Mouse (Mus musculus): ENCODE measurements at regions not wholly inside any gene's neighbourhood (a gene's known extent, or its start where the extent isn't known, plus 50 kb on each side); places are given as distances from the start of the nearest gene placed in this dataset.

- DNase-seq: no peak
Observed at GRCm38 (mm10) chr9:101439856-101440255, 188.3 kb upstream of the Ppp2r3a start.

GRCm38 (mm10) chr9:101438564-101439180, 187.1 kb upstream of the Ppp2r3a start:
- no peak for DNase-seq

- no peak for DNase-seq
Observed at GRCm38 (mm10) chr9:101424974-101425670, 173.5 kb upstream of the Ppp2r3a start.

GRCm38 (mm10) chr9:101423041-101423440, 171.4 kb upstream of the Ppp2r3a start:
- DNase-seq: no peak

GRCm38 (mm10) chr9:101422006-101422405, 170.4 kb upstream of the Ppp2r3a start:
- no peak for DNase-seq

GRCm38 (mm10) chr9:101421136-101421535, 169.5 kb upstream of the Ppp2r3a start:
- DNase-seq: no peak

- DNase-seq: no peak
Observed at GRCm38 (mm10) chr9:101420181-101420580, 168.6 kb upstream of the Ppp2r3a start.

GRCm38 (mm10) chr9:101417660-101418059, 166.1 kb upstream of the Ppp2r3a start:
- DNase-seq: no peak

- DNase-seq: no peak
Observed at GRCm38 (mm10) chr9:101416321-101416720, 164.7 kb upstream of the Ppp2r3a start.

GRCm38 (mm10) chr9:101413071-101413633, 161.6 kb upstream of the Ppp2r3a start:
- DNase-seq: no peak

- no peak for DNase-seq
Observed at GRCm38 (mm10) chr9:101411951-101412350, 160.4 kb upstream of the Ppp2r3a start.

GRCm38 (mm10) chr9:101411532-101411880, 159.9 kb upstream of the Ppp2r3a start:
- no peak for DNase-seq

- DNase-seq: no peak
Observed at GRCm38 (mm10) chr9:101410783-101411531, 159.4 kb upstream of the Ppp2r3a start.

GRCm38 (mm10) chr9:101410348-101410747, 158.8 kb upstream of the Ppp2r3a start:
- DNase-seq: no peak

GRCm38 (mm10) chr9:101408116-101408515, 156.5 kb upstream of the Ppp2r3a start:
- DNase-seq: no peak

GRCm38 (mm10) chr9:101407141-101407540, 155.5 kb upstream of the Ppp2r3a start:
- no peak for DNase-seq

- no peak for DNase-seq
Observed at GRCm38 (mm10) chr9:101404441-101405081, 153.0 kb upstream of the Ppp2r3a start.

- DNase-seq: no peak
Observed at GRCm38 (mm10) chr9:101404034-101404433, 152.4 kb upstream of the Ppp2r3a start.

- DNase-seq: no peak
Observed at GRCm38 (mm10) chr9:101402544-101403194, 151.1 kb upstream of the Ppp2r3a start.

GRCm38 (mm10) chr9:101401416-101401815, 149.8 kb upstream of the Ppp2r3a start:
- no peak for DNase-seq

GRCm38 (mm10) chr9:101398858-101399257, 147.3 kb upstream of the Ppp2r3a start:
- DNase-seq: no peak

GRCm38 (mm10) chr9:101369380-101369779, 117.8 kb upstream of the Ppp2r3a start:
- DNase-seq: no peak

- DNase-seq: no peak
Observed at GRCm38 (mm10) chr9:101356607-101357006, 105.0 kb upstream of the Ppp2r3a start.

Data from thymus, adult 18-20 months (tissue).